Mouse (Mus musculus): ENCODE results near the gene Olfr890.
"Not testable (repeated sequence)": the region's sequence is repeated elsewhere in the genome, so short reads cannot be mapped to it uniquely, and the experiment has no call there.

Gene Olfr890

DNA sequence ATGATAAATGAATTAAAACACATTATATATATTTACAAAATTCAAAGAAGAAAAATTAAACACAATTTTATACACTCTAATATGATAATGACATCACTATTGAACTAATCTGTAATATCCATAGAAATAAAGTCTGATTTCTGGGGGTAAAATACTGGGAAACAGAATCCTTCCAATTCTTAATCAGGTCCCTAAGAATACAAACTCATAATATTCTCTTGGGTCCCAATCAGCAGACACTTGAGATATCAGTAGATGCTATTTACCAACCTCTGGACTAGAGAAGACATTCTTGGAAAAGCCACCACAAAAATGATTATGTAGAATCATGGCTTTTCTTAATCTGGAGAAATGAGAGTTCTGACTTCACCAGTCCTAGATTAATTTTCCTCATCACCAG, at the start of gene Olfr890:
TSS of gene Olfr890 (plus strand) at position 301 of the 400 bp plus-strand sequence.
- DNase-seq (ENCODE audit: low read depth): no peak

DNA sequence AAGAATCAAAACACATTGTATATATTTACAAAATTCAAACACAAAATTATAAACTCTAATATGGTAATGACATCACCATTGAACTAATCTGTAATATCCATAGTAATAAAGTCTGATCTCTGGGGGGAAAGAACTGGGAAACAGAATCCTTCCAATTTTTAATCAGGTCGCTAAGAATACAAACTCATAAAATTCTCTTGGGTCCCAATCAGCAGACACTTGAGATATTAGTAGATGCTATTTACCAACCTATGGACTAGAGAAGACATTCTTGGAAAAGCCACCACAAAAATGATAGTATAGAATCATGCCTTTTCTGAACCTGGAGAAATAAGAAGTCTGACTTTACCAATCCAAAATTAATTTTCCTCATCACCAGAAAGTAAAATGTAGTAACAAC, 34.5 kb upstream of the Olfr890 start, which contains the start of gene Olfr888:
TSS of gene Olfr888 (plus strand) at position 301 of the 400 bp plus-strand sequence.
- no peak for DNase-seq (ENCODE audit: low read depth)

GRCm38 (mm10) chr9:38114898-38115297, 27.4 kb upstream of the Olfr890 start, which contains the start of gene Olfr889:
Gene Olfr889, plus strand, starts transcription at chr9:38115198.
- DNase-seq (ENCODE audit: low read depth): no peak

- not testable (repeated sequence) for DNase-seq (ENCODE audit: low read depth)
These were observed 26.0 kb downstream of the Olfr890 start for GRCm38 (mm10) chr9:38168341-38168740.

DNA sequence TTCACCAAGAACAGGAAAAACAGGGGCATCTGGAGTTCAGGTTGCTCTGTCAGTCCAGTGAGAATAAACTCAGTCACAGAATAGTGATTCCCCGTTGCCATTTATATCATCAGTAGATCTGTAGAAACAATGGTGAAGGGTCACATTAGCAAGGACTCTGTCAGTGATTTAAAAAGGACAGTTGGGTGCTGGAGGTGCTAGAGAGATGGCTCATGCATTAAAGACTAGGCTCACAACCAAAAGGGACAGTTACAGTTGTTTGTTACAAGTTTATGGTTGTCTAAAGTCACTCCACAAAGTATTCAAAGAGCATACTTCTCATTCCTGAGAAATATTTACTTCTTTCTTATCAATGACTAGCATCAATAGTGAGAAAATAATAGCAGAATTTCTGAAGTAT, 38.4 kb downstream of the Olfr890 start, which contains the start of gene Olfr891:
TSS of gene Olfr891 (minus strand) at position 101 of the 400 bp plus-strand sequence.
- DNase-seq (ENCODE audit: low read depth): no peak

All from 416B (cell line).